Mouse (Mus musculus) neural tube, embryonic 13.5 days (tissue): ENCODE results near the gene Btbd9. TPM values are rescaled to one million over a fixed set of nuclear protein-coding genes. Genes with fewer than 3 reads are reported as not detected.

ENCODE experiments used
- ATAC-seq: fragments of 200-750 bp; cut with Nextera tagmentation; 2 replicates; pipeline ENCODE4 v1.8.0; 2017; ENCODE audit warnings: low read depth, mild to moderate bottlenecking, moderate TSS enrichment, moderate library complexity
- H3K27ac ChIP-seq: fragments of 300-500 bp; sonication (generic); replicated peaks from 2 replicates; pipeline ENCODE4 v1.5.1; 2015; ENCODE audit warnings: moderate library complexity, mild to moderate bottlenecking, inconsistent platforms
- H3K27me3 ChIP-seq: fragments of 300-500 bp; sonication (generic); 2 replicates; pipeline ENCODE4 v1.6.1; 2015; ENCODE audit warnings: mild to moderate bottlenecking, inconsistent platforms
- H3K36me3 ChIP-seq: fragments of 300-500 bp; sonication (generic); 2 replicates; pipeline ENCODE4 v1.6.1; 2015; ENCODE audit warnings: mild to moderate bottlenecking, inconsistent platforms
- H3K4me1 ChIP-seq: fragments of 300-500 bp; sonication (generic); replicated peaks from 2 replicates; pipeline ENCODE4 v1.6.1; 2015; ENCODE audit warnings: inconsistent platforms
- H3K4me2 ChIP-seq: fragments of 300-500 bp; sonication (generic); 2 replicates; pipeline ENCODE4 v1.6.1; 2015; ENCODE audit warnings: inconsistent platforms, mild to moderate bottlenecking, moderate library complexity
- H3K4me3 ChIP-seq: fragments of 300-500 bp; sonication (generic); 2 replicates; pipeline ENCODE4 v1.5.1; 2015; ENCODE audit warnings: mild to moderate bottlenecking, inconsistent platforms
- H3K9ac ChIP-seq: fragments of 300-500 bp; sonication (generic); 2 replicates; pipeline ENCODE4 v1.6.1; 2015; ENCODE audit warnings: moderate library complexity, mild to moderate bottlenecking, inconsistent platforms
- H3K9me3 ChIP-seq: fragments of 300-500 bp; sonication (generic); 2 replicates; pipeline ENCODE4 v1.6.1; 2016; ENCODE audit warnings: inconsistent platforms
- whole genome bisulfite sequencing: fragments of 180-500 bp; shearing (Covaris S2); methylation state at CpG from one replicate; pipeline ENCODE4 v1.1.7; 2015; 5-methylcytosine and 5-hydroxymethylcytosine counted together
- polyA plus RNA-seq: library from polyadenylated mRNA; unstranded; fragments of >200 nt; fragmentation: Nextera tagmentation; extraction: Ambion mirVana; gene quantifications from 2 replicates; pipeline ENCODE4 v1.2.1, GENCODE M21; 2015

Gene Btbd9
- polyA plus RNA-seq, 1 experiment from 2014 or later = 122 TPM

GRCm38 (mm10) chr17:30498376-30498719 lies 77.9 kb downstream of the Btbd9 start:
- WGBS = 22% methylated on average over 6 of the region's 6 CpGs
- Histone ChIP-seq H3K36me3 (0 out of 2 replicates have a peak, but pooled peaks cover 5% of the 10 kb centered on the region), H3K27ac (peak overlapping the region; percentile 69), H3K4me1 (peaks cover 38% of the 10 kb centered on the region), H3K27me3 (no peaks in the 10 kb centered on the region), H3K4me3 (no peak overlapping the region), H3K4me2 (no peak overlapping the region), H3K9me3 (no peaks in the 10 kb centered on the region), H3K9ac (no peak overlapping the region)
- ATAC-seq = peak; percentile 67

GRCm38 (mm10) chr17:30497525-30498375 lies 78.5 kb downstream of the Btbd9 start:
- H3K4me1 ChIP-seq = peaks cover 38% of the 10 kb centered on the region
- no peaks in the 10 kb centered on the region for H3K9me3 ChIP-seq
- H3K9ac ChIP-seq = no peak overlapping the region
- peak; percentile 59 for ATAC-seq
- no peaks in the 10 kb centered on the region for H3K27me3 ChIP-seq
- H3K4me2 ChIP-seq = no peak overlapping the region
- no peak overlapping the region for H3K4me3 ChIP-seq
- 24% methylated on average over 11 of the region's 11 CpGs for WGBS
- H3K36me3 ChIP-seq = 0 out of 2 replicates have a peak, but pooled peaks cover 5% of the 10 kb centered on the region
- peak overlapping the region; percentile 69 for H3K27ac ChIP-seq

DNA sequence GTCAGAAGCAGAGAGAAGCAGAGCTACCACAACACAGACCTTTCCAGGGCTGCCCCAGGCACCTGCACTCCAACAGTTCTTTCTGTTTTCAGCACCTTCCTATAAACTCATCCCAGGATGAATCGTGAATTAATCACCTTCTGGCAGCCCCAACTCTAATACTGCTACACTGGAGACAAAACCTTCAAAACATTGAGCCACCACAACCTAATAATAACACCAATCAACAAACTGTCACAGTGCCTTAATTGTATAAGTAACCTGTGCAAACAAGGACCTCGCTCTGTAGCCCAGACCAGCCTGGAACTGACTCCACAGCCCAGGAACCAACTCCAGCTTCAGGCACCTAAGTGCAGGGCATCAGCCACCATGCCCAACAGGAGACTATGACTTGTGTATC lies 80.7 kb downstream of the Btbd9 start:
- Histone ChIP-seq H3K4me1 (peaks cover 41% of the 10 kb centered on the region), H3K9ac (no peak overlapping the region), H3K4me2 (no peak overlapping the region), H3K36me3 (0 out of 2 replicates have a peak, but pooled peaks cover 10% of the 10 kb centered on the region), H3K9me3 (no peaks in the 10 kb centered on the region), H3K4me3 (no peak overlapping the region), H3K27me3 (no peaks in the 10 kb centered on the region), H3K27ac (no peak overlapping the region)
- 97% methylated on average over 2 of the region's 2 CpGs for WGBS
- ATAC-seq = no peak

DNA sequence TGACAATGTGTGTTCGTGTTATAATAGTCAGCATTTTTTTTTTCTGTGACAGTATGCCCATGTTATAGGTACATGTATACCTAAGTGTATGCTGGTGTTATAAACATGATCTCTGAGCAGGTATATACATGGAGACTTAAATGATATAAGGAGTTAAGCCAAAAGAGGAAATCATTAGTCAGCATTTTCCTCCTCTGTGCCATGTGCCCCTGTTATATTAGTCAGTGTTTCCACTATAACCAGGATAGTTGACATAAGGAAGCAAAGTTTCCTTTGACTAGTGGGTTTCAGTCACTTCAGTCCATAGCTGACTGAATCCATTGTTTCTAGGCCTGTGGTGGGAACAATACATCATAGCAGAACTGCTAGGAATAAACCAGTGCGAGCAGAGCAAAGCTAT lies 81.1 kb downstream of the Btbd9 start:
- 76% methylated on average over 2 of the region's 2 CpGs for WGBS

DNA sequence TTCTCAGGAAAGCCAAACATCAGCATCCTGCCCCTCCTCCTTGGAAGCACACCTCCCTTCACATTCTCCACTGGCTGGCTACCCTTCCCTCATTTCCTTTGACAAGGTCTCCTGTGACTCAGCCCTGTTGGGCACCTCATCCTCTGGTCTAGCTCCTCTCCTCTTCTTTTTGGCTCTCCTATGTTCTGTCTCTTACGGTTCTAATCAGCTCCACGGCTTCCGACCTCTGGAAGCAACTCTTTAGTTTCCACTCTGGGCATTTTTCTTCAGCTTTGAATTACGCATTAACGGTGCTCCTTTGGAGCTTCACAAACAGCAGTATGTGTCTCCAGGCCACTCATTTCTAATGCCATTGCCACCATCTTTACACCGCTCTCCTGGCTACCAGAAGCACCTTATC lies 82.8 kb downstream of the Btbd9 start:
- 97% methylated on average over 6 of the region's 6 CpGs for WGBS
- H3K27ac ChIP-seq = no peak overlapping the region

More for the DNA sequence above, 81.1 kb downstream of the Btbd9 start:
- Histone ChIP-seq H3K36me3 (0 out of 2 replicates have a peak, but pooled peaks cover 10% of the 10 kb centered on the region), H3K4me3 (no peak overlapping the region), H3K9ac (no peak overlapping the region), H3K27ac (no peak overlapping the region), H3K27me3 (no peaks in the 10 kb centered on the region), H3K4me1 (peaks cover 41% of the 10 kb centered on the region), H3K4me2 (no peak overlapping the region), H3K9me3 (no peaks in the 10 kb centered on the region)
- ATAC-seq = no peak

DNA sequence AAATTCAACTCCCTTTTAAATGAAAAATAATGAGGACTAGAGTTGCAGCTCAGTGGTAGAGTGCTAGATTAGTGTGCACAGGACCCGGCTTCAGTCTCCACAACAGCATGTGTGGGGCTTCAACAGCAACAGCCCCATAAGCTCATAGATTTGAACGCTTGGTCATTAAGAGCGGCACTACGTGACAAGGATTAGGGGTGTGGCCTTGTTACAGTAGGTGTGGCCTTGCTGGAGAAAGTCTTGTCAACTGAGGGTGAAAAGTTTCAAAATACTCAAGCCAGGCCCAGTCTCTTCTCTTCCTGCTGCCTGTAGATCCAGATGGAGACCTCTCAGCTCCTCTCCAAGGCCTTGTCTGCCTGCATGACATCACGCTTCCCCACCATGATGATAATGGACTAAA lies 84.1 kb downstream of the Btbd9 start:
- Histone ChIP-seq H3K9me3 (no peaks in the 10 kb centered on the region), H3K9ac (no peak overlapping the region), H3K4me3 (no peak overlapping the region), H3K4me2 (no peak overlapping the region), H3K27ac (no peak overlapping the region), H3K36me3 (0 out of 2 replicates have a peak, but pooled peaks cover 4% of the 10 kb centered on the region), H3K4me1 (peaks cover 20% of the 10 kb centered on the region), H3K27me3 (no peaks in the 10 kb centered on the region)
- 97% methylated on average over 5 of the region's 5 CpGs for WGBS
- ATAC-seq = no peak

More for the DNA sequence above, 82.8 kb downstream of the Btbd9 start:
- Histone ChIP-seq H3K27me3 (no peaks in the 10 kb centered on the region), H3K9me3 (no peaks in the 10 kb centered on the region), H3K36me3 (0 out of 2 replicates have a peak, but pooled peaks cover 4% of the 10 kb centered on the region), H3K4me3 (no peak overlapping the region), H3K4me1 (peaks cover 33% of the 10 kb centered on the region), H3K9ac (no peak overlapping the region), H3K4me2 (no peak overlapping the region)
- ATAC-seq = no peak

DNA sequence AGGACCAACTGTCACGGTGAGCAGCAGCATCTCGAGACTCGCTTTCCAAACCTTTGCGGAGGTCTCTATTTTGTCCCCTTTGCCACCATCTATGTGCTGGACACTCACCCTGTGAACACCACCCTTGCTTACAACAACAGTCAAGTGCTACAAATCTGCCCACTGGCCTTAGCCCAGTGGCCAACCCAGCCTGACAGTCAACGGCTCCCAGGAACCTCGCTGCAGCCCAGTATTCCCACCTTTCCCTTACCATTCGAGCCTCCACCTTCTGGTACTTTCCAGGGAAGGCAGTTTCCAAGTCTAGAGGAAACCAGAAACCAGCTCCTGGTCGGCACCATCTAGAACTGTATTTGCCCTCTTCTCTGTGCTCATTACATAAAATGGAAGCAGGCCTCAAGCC lies 84.7 kb downstream of the Btbd9 start:
- Histone ChIP-seq H3K36me3 (0 out of 2 replicates have a peak, but pooled peaks cover 4% of the 10 kb centered on the region), H3K4me3 (no peak overlapping the region), H3K9ac (no peak overlapping the region), H3K4me1 (peaks cover 17% of the 10 kb centered on the region), H3K27ac (no peak overlapping the region), H3K4me2 (no peak overlapping the region), H3K27me3 (no peaks in the 10 kb centered on the region), H3K9me3 (no peaks in the 10 kb centered on the region)
- WGBS = 94% methylated on average over 8 of the region's 8 CpGs
- no peak for ATAC-seq

DNA sequence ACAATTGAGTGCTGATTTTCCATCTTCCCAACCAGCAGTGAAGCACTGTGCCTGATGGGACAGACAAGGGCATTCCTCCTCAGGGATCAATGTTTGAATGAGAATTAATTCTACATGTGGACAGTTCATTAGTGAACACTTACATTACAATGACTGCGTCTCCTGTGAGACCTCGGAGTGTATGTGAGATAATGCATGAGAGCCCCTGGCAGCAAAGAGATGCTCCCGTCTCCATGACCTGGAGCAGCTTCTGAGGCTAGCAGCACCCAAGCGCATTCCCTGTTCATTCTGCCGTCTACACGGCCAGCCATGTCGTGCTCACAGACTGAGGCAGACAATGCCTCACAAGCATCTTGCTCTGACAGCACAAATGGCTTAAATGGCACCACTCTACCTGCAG lies 85.7 kb downstream of the Btbd9 start:
- Histone ChIP-seq H3K9me3 (no peaks in the 10 kb centered on the region), H3K36me3 (0 out of 2 replicates have a peak, but pooled peaks cover 4% of the 10 kb centered on the region), H3K27ac (no peak overlapping the region), H3K4me3 (no peak overlapping the region), H3K4me1 (peaks cover 14% of the 10 kb centered on the region), H3K27me3 (no peaks in the 10 kb centered on the region), H3K9ac (no peak overlapping the region), H3K4me2 (no peak overlapping the region)
- 49% methylated on average over 7 of the region's 7 CpGs for WGBS
- ATAC-seq = no peak

DNA sequence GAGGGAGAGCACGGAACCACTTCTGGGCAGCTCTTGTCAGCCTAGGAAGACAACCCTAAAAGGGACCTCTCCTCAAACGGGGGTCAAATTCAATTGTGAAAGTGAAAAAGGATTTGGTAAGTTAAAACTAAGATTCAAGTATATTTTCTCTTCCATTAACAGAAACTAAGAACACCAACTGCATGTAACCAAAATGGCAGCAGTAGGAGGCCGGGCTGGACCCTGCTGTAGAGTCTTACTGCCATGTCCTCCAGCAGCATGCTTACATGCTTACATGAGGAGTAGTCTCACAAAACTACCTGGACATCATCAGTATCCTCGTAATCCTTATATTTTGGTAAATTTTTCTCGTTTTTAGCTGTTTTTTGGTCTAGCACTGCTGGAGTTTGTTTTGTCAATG lies 86.2 kb downstream of the Btbd9 start:
- WGBS = 89% methylated on average over 5 of the region's 5 CpGs
- Histone ChIP-seq H3K9ac (no peak overlapping the region), H3K36me3 (0 out of 2 replicates have a peak, but pooled peaks cover 4% of the 10 kb centered on the region), H3K9me3 (no peaks in the 10 kb centered on the region), H3K27me3 (no peaks in the 10 kb centered on the region), H3K4me3 (no peak overlapping the region), H3K4me2 (no peak overlapping the region), H3K27ac (no peak overlapping the region), H3K4me1 (peaks cover 9% of the 10 kb centered on the region)
- no peak for ATAC-seq

DNA sequence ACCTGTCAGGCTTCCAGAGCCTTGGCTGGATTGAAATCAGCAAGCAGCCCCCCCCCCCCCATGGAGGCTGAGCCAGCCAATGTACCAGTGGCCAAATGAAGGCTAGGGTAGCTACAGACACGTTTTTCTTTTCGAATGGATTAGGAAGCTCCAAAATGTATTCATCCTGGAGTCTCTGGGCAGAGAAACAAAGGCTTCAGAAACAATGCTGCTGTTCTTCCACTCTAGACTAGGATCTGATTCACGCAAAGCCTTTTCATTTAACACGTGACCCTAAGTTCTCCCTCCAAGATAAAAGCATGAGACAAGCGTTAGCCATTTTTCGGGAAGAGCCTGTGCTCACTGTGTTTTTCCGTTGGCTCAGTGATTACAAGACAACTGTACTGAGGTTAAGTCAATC lies 86.7 kb downstream of the Btbd9 start:
- Histone ChIP-seq H3K27me3 (no peaks in the 10 kb centered on the region), H3K27ac (no peak overlapping the region), H3K4me1 (peaks cover 4% of the 10 kb centered on the region; the same call in 1 of the 2 replicates), H3K4me3 (no peak overlapping the region), H3K4me2 (no peak overlapping the region), H3K9ac (no peak overlapping the region), H3K9me3 (no peaks in the 10 kb centered on the region), H3K36me3 (0 out of 2 replicates have a peak, but pooled peaks cover 4% of the 10 kb centered on the region)
- no peak for ATAC-seq
- WGBS = 28% methylated on average over 7 of the region's 7 CpGs

DNA sequence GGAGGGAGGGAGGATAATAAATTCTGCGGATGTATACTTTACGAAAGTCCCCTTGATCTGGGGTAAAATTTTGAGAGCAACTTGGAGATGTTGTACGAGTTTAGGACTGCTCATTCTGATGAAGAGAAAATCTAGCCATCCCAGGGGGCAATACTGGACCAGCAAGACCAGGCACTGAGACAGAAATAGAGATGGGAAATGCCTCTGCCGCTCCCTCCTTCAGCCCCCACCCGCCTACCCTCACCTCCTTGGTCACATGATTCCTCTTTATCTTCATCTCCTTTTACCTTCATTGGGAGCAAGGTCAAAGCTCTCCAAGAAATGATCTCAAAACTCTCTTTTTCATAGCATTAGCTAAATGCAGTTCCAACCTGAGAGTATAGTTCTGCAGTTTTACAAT lies 88.6 kb downstream of the Btbd9 start:
- Histone ChIP-seq H3K9ac (no peak overlapping the region), H3K4me3 (no peak overlapping the region), H3K27me3 (no peaks in the 10 kb centered on the region), H3K4me1 (peaks cover 3% of the 10 kb centered on the region; the same call in 1 of the 2 replicates), H3K27ac (no peak overlapping the region), H3K4me2 (no peak overlapping the region), H3K9me3 (no peaks in the 10 kb centered on the region), H3K36me3 (peaks cover 8% of the 10 kb centered on the region; the same call in 1 of the 2 replicates)
- WGBS = 88% methylated on average over 5 of the region's 5 CpGs
- ATAC-seq = no peak

GRCm38 (mm10) chr17:30485067-30485854 lies 91.0 kb downstream of the Btbd9 start:
- no peak for ATAC-seq
- no peaks in the 10 kb centered on the region for H3K9me3 ChIP-seq
- no peaks in the 10 kb centered on the region for H3K27me3 ChIP-seq

More at GRCm38 (mm10) chr17:30485067-30485854, 91.0 kb downstream of the Btbd9 start:
- peaks cover 4% of the 10 kb centered on the region; the same call in 1 of the 2 replicates for H3K36me3 ChIP-seq
- 88% methylated on average over 4 of the region's 4 CpGs for WGBS
- H3K4me2 ChIP-seq = no peak overlapping the region
- no peaks in the 10 kb centered on the region; the same call in 1 of the 2 replicates for H3K4me1 ChIP-seq
- H3K9ac ChIP-seq = no peak overlapping the region
- no peak overlapping the region for H3K27ac ChIP-seq
- no peak overlapping the region for H3K4me3 ChIP-seq
